Mouse (Mus musculus) megakaryocyte, adult 5-6 weeks (primary cell): ENCODE measurements around the gene Myh9. TPM values are rescaled to one million over a fixed set of nuclear protein-coding genes. Genes with fewer than 3 reads are reported as not detected.
A peak's percentile ranks its signal among the peaks of the same experiment; 100 is the strongest.

ENCODE experiments used
- ATAC-seq: 2 replicates; pipeline ENCODE4 v1.8.0; 2016; ENCODE audit warnings: mild to moderate bottlenecking, inconsistent platforms; ENCODE audit not compliant: poor library complexity, severe bottlenecking
- total RNA-seq, 2 experiments: library from RNA; stranded (forward) in 1 of 2; stranded (reverse) in 1 of 2; fragments of 153-499, 151-499 nt in 1 of 2; fragments of 221-1000, 200-1000 nt in 1 of 2; gene quantifications; 2 replicates each; pipeline versions ENCODE4 v1.2.3 to v1.2.4; 2015 to 2017

Myh9 gene
- total RNA-seq (2015) (464 and 549 TPM in 2 replicates), total RNA-seq (2017) (759 and 878 TPM in 2 replicates)

DNA sequence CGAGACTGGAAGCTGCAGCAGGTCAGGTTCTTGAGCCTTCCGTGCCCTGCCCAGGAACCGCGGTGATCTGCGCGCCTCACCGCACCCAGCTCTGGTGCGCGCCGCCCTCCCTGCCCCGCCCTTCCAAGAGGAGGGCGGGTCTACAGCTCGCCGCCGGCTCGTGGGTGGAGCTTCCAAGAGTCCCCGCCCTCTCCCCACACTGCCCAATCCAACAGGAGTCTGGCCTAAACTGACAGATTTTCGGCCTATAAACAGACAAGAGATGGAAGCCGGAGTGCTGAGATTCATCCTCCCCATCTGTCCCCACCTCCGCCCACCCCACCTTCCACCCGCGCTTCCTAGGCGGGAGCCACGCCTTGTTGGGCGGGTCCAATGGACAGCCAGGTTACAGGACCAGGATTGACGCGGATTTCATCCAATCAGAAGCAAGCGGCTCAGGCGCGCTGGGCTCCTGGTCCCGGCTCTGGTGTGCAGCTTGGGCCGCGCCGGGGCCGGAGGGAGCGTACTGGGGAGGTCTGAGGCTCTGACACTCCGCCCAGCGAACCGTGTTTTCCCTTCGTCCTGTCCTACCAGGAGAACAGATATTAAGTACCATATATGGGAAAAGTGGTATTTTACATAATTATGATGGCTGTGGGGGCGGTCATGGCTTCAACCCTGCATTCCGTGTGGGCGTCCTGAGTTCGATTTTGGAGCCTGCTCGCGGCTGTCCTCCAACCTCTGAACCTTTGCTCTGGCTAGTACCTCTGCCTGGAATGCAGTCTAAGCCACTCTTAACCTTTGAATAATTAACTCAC is at the start of gene Myh9:
Gene Myh9 (minus strand): TSS at position 129 of the 797 bp plus-strand sequence.
- ATAC-seq: peak; percentile 77

- peak; percentile 93 for ATAC-seq
Measured at GRCm38 (mm10) chr15:77891766-77892165, 49.8 kb upstream of the Myh9 start.

DNA sequence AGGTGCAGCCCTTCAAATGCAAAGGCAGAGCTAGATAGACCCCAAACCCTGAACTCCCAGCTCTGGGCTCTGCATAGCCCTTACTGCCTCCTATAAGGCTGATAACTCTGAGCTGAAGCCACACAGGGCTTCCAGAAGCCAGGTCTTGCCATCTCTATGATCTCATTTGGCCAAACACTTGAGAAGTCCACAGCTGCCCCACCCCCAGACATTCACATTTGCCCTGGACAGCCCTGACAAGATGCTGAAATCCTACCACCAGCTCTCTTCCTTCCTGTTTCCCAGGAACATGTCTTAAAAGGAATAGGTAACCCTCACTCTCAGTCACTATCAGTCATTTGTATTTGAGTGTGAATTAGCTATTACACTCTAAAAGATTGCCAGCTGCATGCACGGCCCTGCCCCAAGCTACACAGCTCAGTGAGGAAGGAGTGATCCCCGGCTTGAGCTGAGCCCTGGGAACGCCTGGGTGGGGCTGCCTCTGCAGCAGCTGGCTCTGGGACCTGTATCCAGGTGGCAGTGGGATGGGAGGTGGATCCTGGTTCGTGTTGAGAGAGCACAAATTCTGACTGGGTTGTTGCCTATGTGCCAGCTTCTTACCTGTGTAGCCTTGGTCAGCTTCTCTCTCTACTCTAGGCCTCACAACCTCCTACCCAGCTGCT is 47.9 kb upstream of the Myh9 start:
- ATAC-seq: 0 out of 2 replicates have a peak, but pooled peaks have one; percentile 34

GRCm38 (mm10) chr15:77888286-77888685 is 46.3 kb upstream of the Myh9 start:
- no peak for ATAC-seq

- ATAC-seq: no peak
Measured at GRCm38 (mm10) chr15:77887093-77887488, 45.1 kb upstream of the Myh9 start.

- ATAC-seq: no peak
Measured at GRCm38 (mm10) chr15:77886369-77887092, 44.6 kb upstream of the Myh9 start.

DNA sequence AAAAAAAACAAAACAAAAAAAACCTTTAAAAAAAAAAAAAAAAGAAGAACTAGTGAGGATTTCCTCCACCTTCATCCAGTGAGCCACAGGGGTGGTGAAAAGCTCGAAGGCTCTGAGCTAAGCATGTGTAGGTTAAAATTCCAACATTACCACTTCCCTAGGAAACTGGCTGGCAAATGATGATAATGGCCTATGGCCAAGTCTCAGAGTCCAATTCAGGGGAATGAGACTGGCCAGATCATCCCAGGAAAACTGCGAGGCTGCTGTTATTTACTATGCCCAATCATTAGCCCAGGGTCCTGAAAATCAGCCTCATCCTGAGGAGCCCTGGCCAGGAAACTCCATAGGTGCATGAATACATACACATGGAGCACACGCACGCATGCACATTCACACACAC is 44.0 kb upstream of the Myh9 start:
- no peak for ATAC-seq

DNA sequence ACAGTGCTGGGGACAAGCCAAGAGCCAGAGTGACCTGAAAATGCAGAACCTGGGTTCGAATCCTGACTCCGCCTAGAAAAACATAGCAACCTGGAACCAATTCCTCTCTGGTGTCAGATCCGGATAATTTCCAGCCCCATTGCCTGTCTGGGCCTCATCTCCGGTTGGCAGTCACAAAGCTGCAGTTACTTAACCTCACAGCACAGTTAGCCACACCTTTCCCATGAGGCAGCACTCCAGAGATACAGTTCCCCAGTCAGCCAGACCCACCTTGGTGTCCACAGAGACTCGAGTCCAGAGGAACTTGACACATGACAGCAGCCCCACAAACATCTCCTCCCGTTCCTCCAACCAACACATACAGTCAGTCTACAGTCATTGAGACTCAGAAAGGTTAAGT is 43.2 kb upstream of the Myh9 start:
- ATAC-seq: peak; percentile 56

DNA sequence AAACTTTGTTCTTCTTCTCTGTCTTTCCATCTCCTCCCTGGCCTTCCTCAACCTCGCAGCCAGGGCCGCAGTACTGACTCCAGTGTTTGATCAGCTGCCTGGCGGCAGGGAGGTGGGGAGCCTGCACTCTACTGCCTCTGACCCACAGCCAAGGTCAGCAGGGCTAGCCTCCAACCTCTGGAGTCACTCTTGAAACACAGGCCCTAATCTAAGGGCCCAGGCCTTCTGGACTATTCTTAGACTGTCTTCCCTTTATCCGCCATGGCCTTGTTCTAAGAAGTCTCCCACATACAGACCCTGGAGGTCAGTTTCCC is 41.7 kb upstream of the Myh9 start:
- no peak for ATAC-seq

GRCm38 (mm10) chr15:77882797-77883696 is 41.1 kb upstream of the Myh9 start:
- ATAC-seq: no peak

DNA sequence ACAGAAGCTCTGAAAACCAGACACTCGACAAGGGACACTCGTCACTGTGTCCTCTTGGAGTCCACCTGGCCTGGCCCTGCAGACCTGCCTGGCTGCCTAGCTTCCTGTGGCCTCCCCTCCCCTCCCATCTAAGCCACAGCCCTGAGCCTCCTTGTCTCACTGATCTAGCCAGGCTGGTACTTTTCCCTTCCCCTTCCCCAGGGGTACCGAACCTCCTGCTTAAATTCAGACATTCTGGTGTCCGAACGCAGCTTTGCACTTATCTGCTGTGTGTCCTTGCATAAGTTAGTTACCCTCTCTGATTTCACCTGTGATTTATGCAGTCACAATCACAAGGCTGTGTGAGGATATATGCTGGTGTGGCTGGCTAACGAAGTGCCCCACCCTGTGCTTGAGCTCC is 40.3 kb upstream of the Myh9 start:
- ATAC-seq: no peak

- ATAC-seq: peak; percentile 74
Measured at GRCm38 (mm10) chr15:77881698-77882097, 39.7 kb upstream of the Myh9 start.

DNA sequence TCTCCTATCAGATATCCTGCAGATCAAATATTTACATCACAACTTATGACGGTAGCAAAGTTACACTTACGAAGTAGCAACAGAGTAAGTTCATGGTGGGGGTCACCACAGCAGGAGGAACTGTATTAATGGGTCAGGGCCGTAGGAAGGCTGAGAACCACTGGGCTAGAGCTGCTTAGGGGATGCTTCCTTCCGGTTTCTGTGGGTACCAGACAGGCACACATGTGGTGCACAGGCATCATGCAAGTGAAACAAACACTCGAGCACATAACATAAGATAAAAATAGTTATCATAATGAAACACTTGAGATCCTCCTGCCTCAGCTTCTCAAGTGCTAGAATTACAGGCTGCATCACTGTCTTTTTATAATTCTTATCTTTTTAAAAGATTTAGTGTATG is 38.8 kb upstream of the Myh9 start:
- ATAC-seq: no peak

GRCm38 (mm10) chr15:77879756-77880155 is 37.8 kb upstream of the Myh9 start:
- ATAC-seq: no peak

DNA sequence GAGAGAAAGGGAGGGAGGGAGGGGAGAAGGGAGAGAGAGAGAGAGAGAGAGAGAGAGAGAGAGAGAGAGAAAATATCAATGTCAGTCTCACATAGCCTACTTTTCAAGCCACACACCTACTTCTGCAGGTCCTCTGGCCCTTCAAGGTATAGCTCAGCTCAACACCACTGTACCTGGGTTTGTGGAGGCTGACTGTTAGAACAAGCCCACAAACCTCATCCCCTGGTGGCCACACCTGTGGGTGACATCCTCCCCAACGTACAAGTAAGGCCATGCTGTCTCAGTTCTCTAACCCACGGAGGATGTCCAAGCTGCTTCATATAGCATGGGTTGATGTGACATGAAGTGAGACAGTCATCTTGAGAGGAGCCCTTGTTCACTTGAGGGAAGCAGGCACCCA is 35.2 kb upstream of the Myh9 start:
- ATAC-seq: no peak

DNA sequence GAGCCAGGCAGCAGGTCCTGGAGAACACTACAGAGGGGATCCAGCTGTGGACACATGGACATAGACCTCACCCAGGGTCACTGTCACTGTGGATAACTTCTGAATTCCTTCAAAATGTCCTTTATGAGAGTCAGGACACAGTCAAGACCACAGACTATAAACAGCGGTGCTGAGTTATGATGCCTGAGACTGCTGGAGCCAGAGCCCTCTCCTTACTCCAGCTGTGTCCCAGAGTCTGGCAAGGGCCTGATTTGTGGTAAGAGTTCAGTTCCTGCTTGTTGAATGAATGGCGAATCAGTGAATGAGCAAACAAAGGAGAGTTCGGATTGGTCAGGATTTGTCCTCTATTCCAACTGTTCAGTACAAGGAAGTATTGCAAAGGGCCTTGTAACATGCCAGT is 34.7 kb upstream of the Myh9 start:
- ATAC-seq: no peak

GRCm38 (mm10) chr15:77875953-77876352 is 34.0 kb upstream of the Myh9 start:
- no peak for ATAC-seq

- peak; percentile 98 for ATAC-seq
Measured at GRCm38 (mm10) chr15:77874807-77875206, 32.8 kb upstream of the Myh9 start.

- peak; percentile 58 for ATAC-seq
Measured at GRCm38 (mm10) chr15:77874310-77874709, 32.3 kb upstream of the Myh9 start.

DNA sequence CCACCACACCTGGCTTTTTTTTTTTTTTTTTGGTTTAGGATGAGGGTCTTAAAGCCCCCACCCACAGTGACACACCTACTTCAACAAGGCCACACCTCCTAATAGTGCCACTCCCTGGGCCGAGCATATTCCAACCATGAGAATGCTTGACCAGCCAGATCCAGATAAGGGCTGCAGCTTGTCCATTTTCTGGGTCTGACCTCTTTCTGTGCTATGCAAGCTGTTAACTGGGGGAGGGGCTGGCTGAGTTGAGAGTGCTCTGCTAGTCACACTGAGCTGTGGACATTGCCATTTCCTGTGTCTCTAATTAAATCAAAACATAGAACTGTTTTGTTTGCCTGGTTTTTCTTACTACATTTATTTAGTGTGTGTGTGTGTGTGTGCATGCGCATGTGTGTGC is 31.6 kb upstream of the Myh9 start:
- ATAC-seq: no peak

DNA sequence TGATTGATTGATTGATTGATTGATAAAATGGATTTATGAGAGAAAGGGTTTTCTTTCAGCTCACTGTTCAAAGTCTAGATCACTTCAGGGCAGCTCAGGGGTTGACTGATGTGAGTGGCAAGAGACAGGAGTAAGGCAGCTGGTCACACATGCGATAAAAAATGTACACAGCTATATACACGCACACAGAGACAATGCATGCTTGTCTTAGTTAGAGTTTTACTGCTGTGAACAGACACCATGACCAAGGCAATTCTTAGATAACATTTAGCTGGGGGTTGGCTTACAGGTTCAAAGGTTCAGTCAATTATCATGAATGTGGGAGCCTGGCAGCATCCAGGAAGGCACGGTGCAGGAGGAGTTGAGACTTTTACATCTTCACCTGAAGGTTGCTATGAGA is 31.0 kb upstream of the Myh9 start:
- ATAC-seq: no peak
